Comparison of ENCODE assay signal across 17 mouse cellular contexts in the genomic region with DNA sequence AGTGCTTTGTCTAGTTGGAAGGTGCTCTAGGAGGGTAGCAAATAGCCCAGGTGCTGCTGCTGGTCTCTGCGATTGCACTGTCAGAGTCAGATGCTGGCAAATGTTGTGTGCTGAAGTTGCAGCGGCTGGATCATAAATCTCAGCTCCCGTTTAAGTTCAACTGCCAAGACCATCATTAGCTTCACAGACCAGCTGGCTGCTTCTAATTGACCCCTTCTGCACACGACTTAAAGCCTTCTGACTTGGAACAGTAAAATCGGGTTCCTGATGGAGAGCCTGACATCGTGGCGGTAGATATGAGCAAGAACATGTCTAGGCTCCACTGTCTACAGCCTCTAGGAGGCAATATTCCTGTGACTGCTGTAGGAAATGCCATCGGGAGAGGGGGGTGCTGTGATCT.
"Had no signal": no experiment of that assay in that cellular context is flagged by ENCODE, and none has a peak within 500 bp of the region (broad histone marks: within the 10 kb centered on the region; RNA-seq: fewer than 3 reads in every experiment).

No protein-coding gene starts in this region.

- H3K4me3 ChIP-seq: liver, embryonic 13.5 days; megakaryocyte, embryonic 14.5 days; midbrain, embryonic 12.5 days; neural tube, embryonic 13.5 days; stomach, embryonic 15.5 days had no signal

- H3K27ac ChIP-seq: liver, embryonic 13.5 days; macrophage; midbrain, embryonic 12.5 days; neural tube, embryonic 13.5 days; stomach, embryonic 15.5 days had no signal

- H3K36me3 ChIP-seq: liver, embryonic 13.5 days; midbrain, embryonic 12.5 days; neural tube, embryonic 13.5 days; stomach, embryonic 15.5 days had no signal

- H3K4me2 ChIP-seq: liver, embryonic 13.5 days; midbrain, embryonic 12.5 days; neural tube, embryonic 13.5 days; stomach, embryonic 15.5 days had no signal

- DNase-seq: kidney, adult 9 months; kidney, postnatal 25 days; layer of hippocampus, adult 9-11 months; layer of hippocampus, postnatal 36 days; liver; liver, embryonic 13.5 days; liver, postnatal 0 days; right cerebral cortex, postnatal 14 days; thymus, adult 2 months; thymus, postnatal 4 days had no signal

- H3K9me3 ChIP-seq: liver, embryonic 13.5 days; midbrain, embryonic 12.5 days; neural tube, embryonic 13.5 days; stomach, embryonic 15.5 days had no signal

- H3K4me1 ChIP-seq: liver, embryonic 13.5 days; megakaryocyte, embryonic 14.5 days; midbrain, embryonic 12.5 days; neural tube, embryonic 13.5 days; stomach, embryonic 15.5 days had no signal

- H3K9ac ChIP-seq: liver, embryonic 13.5 days; liver, postnatal 0 days; midbrain, embryonic 12.5 days; neural tube, embryonic 13.5 days; stomach, embryonic 15.5 days had no signal

- H3K27me3 ChIP-seq: liver, embryonic 13.5 days; megakaryocyte, embryonic 14.5 days; midbrain, embryonic 12.5 days; neural tube, embryonic 13.5 days; stomach, embryonic 15.5 days had no signal

- ATAC-seq: intestine, embryonic 16.5 days; liver, postnatal 0 days; midbrain, embryonic 16.5 days had no signal
